Mouse (Mus musculus) left cerebral cortex, postnatal 25 days (tissue): ENCODE data around the gene Prr23a3. TPM values are rescaled to one million over a fixed set of nuclear protein-coding genes. Genes with fewer than 3 reads are reported as not detected.

Experiments used
- DNase-seq, 2 experiments: peaks; one replicate each; pipeline ENCODE4 v3.0.0; 2022; ENCODE audit warnings: low spot score in 2 of 2, mixed read lengths in 1 of 2
- intact Hi-C: fragments of 180-260 bp; cut with DNase I; formaldehyde crosslinking; loops from one replicate; pipeline ENCODE4 v1.15.1; 2025
- total RNA-seq, 2 experiments: library from RNA; stranded (reverse); gene quantifications; 2 replicates each; pipeline ENCODE4 v1.2.3; 2021

The Prr23a3 gene
- total RNA-seq, result not detected

DNA sequence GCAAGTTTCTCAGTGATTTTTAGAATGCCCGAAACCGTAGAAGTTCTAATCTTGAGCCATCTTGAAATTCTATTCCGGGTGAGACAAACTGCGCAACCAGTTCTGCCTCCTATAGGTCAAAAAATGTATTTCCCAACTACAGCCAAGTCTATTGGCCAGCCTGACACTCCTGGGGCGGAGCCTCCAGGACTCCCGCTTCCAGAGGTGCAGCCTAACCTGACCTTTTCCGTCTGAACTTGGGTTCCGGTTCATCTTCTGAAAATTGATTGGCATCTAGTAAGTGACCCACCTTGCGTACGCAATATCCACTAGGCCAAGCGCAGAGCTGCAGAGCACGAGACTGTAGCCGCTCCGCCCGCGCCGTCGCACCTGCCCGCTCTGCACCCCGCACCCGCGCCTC, at the start of gene Prr23a3:
Prr23a3 (plus strand) TSS at position 197 of the 400 bp plus-strand sequence.
- intact Hi-C loops, result no loop called here
- no peak for DNase-seq

GRCm38 (mm10) chr9:98816066-98816465, 48.5 kb upstream of the Prr23a3 start:
- DNase-seq, result no peak
- intact Hi-C loops, result no loop called here

- intact Hi-C loops, result no loop called here
These were observed 47.0 kb upstream of the Prr23a3 start for GRCm38 (mm10) chr9:98817592-98817991.

GRCm38 (mm10) chr9:98818971-98819370, 45.6 kb upstream of the Prr23a3 start:
- no peak for DNase-seq
- intact Hi-C loops, result no loop called here

More at GRCm38 (mm10) chr9:98817592-98817991, 47.0 kb upstream of the Prr23a3 start:
- no peak for DNase-seq

DNA sequence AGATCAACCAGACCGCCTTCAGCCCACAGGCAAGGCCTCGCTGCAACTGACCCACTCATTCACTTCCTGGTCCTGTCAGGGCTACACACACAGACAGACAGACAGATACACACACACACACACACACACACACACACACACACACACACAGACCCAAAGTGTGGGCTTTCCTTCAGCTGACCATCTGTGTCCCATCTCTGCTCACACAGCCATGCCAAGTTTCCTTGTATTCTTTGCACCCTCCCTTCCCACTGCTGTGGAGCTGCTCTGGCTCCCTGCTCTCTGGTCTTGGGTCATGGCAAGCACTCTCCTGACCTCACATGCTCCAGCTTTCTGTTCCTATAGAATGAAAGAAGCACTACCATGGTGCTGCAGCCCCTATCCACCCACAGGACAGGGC, 45.1 kb upstream of the Prr23a3 start:
- intact Hi-C loops, result no loop called here

DNA sequence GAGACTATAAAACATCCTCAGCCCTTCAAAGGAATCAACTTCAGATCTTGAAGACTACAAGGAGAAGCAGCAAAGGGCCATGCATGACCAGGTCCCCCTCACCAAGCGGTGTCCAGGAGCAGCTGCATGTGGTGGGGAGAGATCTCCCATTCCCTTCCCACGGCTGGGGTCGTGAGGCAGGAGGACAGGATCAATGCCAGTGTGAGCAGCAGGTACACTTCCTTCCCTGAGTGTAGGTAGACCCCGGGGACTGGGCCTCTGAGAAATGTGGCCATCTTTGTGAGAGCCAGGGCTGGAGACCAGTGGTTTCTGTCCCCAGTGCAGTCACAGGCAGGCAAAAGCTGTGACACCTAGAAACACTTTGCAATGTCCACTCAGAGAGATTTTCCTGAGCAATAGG, 44.1 kb upstream of the Prr23a3 start:
- DNase-seq, result no peak
- intact Hi-C loops, result no loop called here

More for the DNA sequence above, 45.1 kb upstream of the Prr23a3 start:
- no peak for DNase-seq

- intact Hi-C loops, result no loop called here
These were observed 43.5 kb upstream of the Prr23a3 start for GRCm38 (mm10) chr9:98821067-98821466.

GRCm38 (mm10) chr9:98823805-98824204, 40.8 kb upstream of the Prr23a3 start:
- intact Hi-C loops, result no loop called here
- no peak for DNase-seq

More at GRCm38 (mm10) chr9:98821067-98821466, 43.5 kb upstream of the Prr23a3 start:
- DNase-seq, result no peak

- intact Hi-C loops, result no loop called here
- no peak for DNase-seq
These were observed 35.1 kb upstream of the Prr23a3 start for GRCm38 (mm10) chr9:98829508-98829907.

- intact Hi-C loops, result no loop called here
- no peak for DNase-seq
These were observed 27.0 kb upstream of the Prr23a3 start for GRCm38 (mm10) chr9:98837537-98838074.

DNA sequence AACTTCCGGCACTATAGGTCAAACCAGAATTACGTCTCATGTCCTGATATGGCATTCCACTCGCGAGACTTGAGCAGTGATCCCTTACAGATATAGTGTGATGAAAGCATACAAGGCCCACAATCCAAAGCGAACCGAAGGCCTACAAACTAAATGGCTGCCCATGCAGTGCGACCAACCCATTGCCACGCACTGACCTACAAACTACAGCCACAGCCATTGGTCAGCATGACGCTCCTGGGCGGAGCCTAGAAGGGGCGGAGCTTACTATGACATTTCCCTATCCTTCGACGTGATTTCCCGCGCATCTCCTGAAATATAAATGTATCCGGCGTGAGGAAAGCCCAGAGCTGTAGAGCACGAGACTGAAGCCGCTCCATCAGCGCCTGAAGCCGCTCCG, 22.4 kb upstream of the Prr23a3 start, which contains the start of gene Prr23a1:
Prr23a1 (plus strand) TSS at position 387 of the 400 bp plus-strand sequence.
- DNase-seq, result no peak
- intact Hi-C loops, result no loop called here

GRCm38 (mm10) chr9:98856210-98856609, 8.4 kb upstream of the Prr23a3 start, which contains the start of gene Prr23a2:
Prr23a2 (plus strand) TSS chr9:98856494.
- no peak for DNase-seq
- intact Hi-C loops, result no loop called here

DNA sequence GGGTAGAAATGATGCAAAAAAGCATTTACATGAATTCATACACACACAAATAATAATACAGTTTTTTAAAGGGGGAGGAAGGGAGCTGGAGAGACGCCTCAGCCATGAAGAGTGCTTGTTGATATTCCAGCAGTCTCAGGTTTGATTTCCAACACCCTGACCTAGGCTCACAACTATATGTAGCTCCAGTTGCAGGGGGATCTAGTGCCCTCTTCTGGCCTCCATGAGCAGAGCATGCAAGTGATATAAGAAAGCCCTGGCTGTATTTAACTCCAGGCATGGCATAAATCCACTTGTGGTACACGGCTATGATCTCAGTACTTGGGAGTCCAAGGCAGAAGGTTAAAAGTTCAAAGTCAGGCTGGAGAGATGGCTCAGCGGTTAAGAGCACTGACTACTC, 1.1 kb upstream of the Prr23a3 start:
- no peak for DNase-seq
- intact Hi-C loops, result no loop called here

- intact Hi-C loops, result no loop called here
- DNase-seq, result no peak
These were observed 36.9 kb downstream of the Prr23a3 start for GRCm38 (mm10) chr9:98901486-98901885.

DNA sequence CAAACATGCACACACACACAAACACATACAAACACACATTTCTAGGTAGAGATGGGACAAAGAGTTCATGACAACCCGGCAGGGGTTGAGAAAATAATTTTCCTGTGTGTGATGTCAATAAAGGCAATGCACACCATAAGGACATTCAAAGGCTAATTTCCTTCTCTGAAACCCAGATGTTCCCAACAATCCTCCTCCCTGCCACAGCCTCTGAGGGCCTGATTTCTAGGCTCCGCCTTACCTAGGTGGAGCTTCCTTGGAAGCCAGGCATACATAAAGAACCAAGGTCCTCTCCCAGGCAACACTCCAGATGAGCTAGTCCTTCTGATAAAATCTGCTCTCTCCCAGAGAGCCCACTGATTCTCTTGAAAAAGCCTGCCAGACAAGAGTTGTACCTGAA, 38.3 kb downstream of the Prr23a3 start, which contains the start of gene 7420426K07Rik:
7420426K07Rik (plus strand) TSS at position 301 of the 400 bp plus-strand sequence.
- DNase-seq, result no peak
- intact Hi-C loops, result no loop called here

Other genes with a start within 250 kb of the Prr23a3 start
- gene Prr23a1, start 22.3 kb upstream of the Prr23a3 start, total RNA-seq, result not detected
- not detected for gene Prr23a2, start 8.3 kb upstream of the Prr23a3 start, total RNA-seq
- gene 7420426K07Rik, start 38.4 kb downstream of the Prr23a3 start, total RNA-seq, result not detected
- under 1 TPM; 0.80 to 0.94 TPM for gene Foxl2, start 90.5 kb downstream of the Prr23a3 start, total RNA-seq
- 10 to 100 TPM; 34.1 to 35.5 TPM for gene Faim, start 121.6 kb downstream of the Prr23a3 start, total RNA-seq
- not detected for gene Gm1123, start 170.9 kb downstream of the Prr23a3 start, total RNA-seq